Mouse (Mus musculus): Measurements from ENCODE around the gene Dab1. TPM values are rescaled to one million over a fixed set of nuclear protein-coding genes. Genes with fewer than 3 reads are reported as not detected.

Gene Dab1
- polyA plus RNA-seq, 1 experiment: 35.8 TPM

DNA sequence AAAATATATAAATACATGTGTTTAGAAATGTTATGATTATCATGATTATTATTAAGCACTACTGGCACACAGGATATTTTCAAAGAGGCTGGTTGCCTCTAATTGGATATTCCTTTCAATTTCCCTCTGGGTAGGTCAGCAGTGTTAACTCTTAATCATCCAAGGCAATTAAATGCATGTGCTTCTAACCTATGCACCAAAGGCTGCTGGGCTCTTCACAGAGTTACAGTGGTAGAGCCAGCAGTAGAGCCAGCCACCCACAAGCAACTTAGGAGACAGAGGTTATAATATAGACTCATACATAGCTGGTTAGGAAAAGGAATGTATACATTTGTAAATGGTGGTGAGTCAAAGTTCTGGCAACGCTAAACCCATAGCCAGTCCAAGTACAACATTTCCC, 408.1 kb downstream of the Dab1 start:
- Histone ChIP-seq H3K27ac (ENCODE audit: insufficient read depth, low read length) (no peak overlapping the region), H3K4me1 (ENCODE audit: control insufficient read depth, insufficient read depth, low read length) (no peaks in the 10 kb centered on the region), H3K4me3 (replicated peaks; ENCODE audit: insufficient read depth, low read depth, low read length) (no peak overlapping the region), H3K27me3 (ENCODE audit: control insufficient read depth, insufficient read depth, low read length) (no peaks in the 10 kb centered on the region)
- TF ChIP-seq POLR2A (IDR thresholded peaks at IDR 0.05; ENCODE audit: borderline replicate concordance, insufficient read depth, low read length): no peak
- no peak for TF ChIP-seq CTCF (IDR thresholded peaks at IDR 0.05; ENCODE audit: borderline replicate concordance, insufficient read depth, low read depth, low read length)
- 93% methylated on average over 1 of the region's 1 CpGs for WGBS
- DNase-seq: no peak

DNA sequence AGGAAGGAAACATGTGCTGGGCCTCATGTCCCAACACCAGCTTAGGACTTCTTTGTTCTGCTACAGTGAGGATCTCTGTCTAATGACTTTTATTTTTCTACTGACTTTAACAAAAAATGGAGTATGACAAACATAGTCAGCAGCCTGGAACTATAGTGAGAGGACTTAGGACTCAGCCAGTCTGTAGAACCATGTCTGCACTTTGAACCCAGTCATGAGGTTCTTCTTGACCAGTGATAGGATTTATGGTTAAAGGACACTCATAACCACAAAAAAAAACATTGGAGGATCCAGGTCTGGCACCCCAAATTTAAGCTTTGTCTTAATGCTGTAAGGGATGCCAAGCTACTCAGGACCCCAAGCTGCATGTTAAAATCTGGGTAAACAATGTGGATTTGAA, 416.9 kb downstream of the Dab1 start:
- Histone ChIP-seq H3K27ac (ENCODE audit: insufficient read depth, low read length) (no peak overlapping the region), H3K27me3 (ENCODE audit: control insufficient read depth, insufficient read depth, low read length) (no peaks in the 10 kb centered on the region), H3K4me3 (replicated peaks; ENCODE audit: insufficient read depth, low read depth, low read length) (no peak overlapping the region), H3K4me1 (ENCODE audit: control insufficient read depth, insufficient read depth, low read length) (no peaks in the 10 kb centered on the region)
- DNase-seq: no peak
- TF ChIP-seq POLR2A (IDR thresholded peaks at IDR 0.05; ENCODE audit: borderline replicate concordance, insufficient read depth, low read length) (no peak), CTCF (IDR thresholded peaks at IDR 0.05; ENCODE audit: borderline replicate concordance, insufficient read depth, low read depth, low read length) (no peak)

DNA sequence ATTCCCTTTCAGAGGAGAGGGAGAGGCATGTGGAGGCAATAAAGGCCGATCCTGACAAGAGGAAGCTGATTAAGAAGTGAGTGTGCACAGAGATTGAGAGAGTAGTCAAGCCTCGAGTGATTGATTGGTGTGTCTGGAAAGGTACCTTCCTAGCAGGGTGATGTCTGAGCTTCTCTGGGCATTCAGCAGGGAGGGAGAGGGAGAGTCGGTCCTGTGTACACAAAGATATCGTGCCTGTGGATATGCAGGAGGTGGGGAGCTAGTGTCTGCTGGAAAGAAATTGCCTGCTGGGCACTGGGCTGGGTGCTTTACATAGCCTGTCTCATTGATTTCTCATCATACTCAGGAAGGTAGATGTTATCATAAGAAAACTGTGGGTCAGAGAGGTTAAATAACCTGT, 420.4 kb downstream of the Dab1 start:
- H3K4me3 ChIP-seq (replicated peaks; ENCODE audit: insufficient read depth, low read depth, low read length): no peak overlapping the region
- no peaks in the 10 kb centered on the region for H3K27me3 ChIP-seq (ENCODE audit: control insufficient read depth, insufficient read depth, low read length)
- no peaks in the 10 kb centered on the region for H3K4me1 ChIP-seq (ENCODE audit: control insufficient read depth, insufficient read depth, low read length)
- no peak for DNase-seq
- H3K27ac ChIP-seq (ENCODE audit: insufficient read depth, low read length): no peak overlapping the region
- TF ChIP-seq POLR2A (IDR thresholded peaks at IDR 0.05; ENCODE audit: borderline replicate concordance, insufficient read depth, low read length): no peak
- TF ChIP-seq CTCF (IDR thresholded peaks at IDR 0.05; ENCODE audit: borderline replicate concordance, insufficient read depth, low read depth, low read length): no peak
- 82% methylated on average over 4 of the region's 4 CpGs for WGBS

DNA sequence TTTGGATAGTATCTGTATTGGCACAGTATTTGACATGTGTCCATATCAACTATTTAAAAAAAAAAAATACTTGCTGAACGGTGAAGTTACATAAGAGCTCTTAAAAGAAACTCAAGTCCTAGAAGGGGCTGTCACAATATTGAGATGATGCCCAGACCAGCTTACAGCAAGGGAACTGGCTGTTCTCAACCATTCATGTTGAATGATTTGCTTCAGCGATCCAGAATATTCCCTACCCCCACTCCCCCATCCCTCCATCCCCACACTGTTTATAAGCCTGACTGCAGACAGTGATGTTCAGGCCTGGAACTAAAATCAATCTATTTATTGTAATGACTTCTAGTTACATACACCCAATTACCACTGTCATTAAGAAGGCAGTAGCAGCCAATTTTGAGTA, 424.3 kb downstream of the Dab1 start:
- H3K4me3 ChIP-seq (replicated peaks; ENCODE audit: insufficient read depth, low read depth, low read length): no peak overlapping the region
- no peaks in the 10 kb centered on the region for H3K27me3 ChIP-seq (ENCODE audit: control insufficient read depth, insufficient read depth, low read length)
- DNase-seq: no peak
- no peak for TF ChIP-seq CTCF (IDR thresholded peaks at IDR 0.05; ENCODE audit: borderline replicate concordance, insufficient read depth, low read depth, low read length)
- TF ChIP-seq POLR2A (IDR thresholded peaks at IDR 0.05; ENCODE audit: borderline replicate concordance, insufficient read depth, low read length): no peak
- 39% methylated on average over 2 of the region's 2 CpGs for WGBS
- no peak overlapping the region for H3K27ac ChIP-seq (ENCODE audit: insufficient read depth, low read length)
- H3K4me1 ChIP-seq (ENCODE audit: control insufficient read depth, insufficient read depth, low read length): no peaks in the 10 kb centered on the region

DNA sequence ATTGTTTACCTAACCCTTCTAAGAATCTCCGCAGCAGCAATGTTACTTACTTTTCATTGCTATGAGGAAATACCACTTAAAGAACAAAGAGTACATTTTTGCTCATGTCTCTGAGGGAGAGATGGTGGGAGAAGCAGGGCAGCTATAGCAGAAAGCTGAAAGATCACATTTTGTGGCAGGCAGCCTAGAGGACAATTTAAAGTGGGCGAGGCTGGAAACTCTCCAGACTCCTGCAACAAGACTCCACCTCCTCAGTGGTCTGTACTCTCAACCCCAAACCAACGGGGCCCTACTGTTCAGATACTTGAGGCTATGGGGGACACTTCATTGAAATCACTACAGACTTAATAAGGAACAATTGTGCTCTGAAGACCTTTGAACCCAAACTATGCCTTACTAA, 425.5 kb downstream of the Dab1 start:
- no peak for DNase-seq
- Histone ChIP-seq H3K4me3 (replicated peaks; ENCODE audit: insufficient read depth, low read depth, low read length) (no peak overlapping the region), H3K27me3 (ENCODE audit: control insufficient read depth, insufficient read depth, low read length) (no peaks in the 10 kb centered on the region), H3K27ac (ENCODE audit: insufficient read depth, low read length) (no peak overlapping the region), H3K4me1 (ENCODE audit: control insufficient read depth, insufficient read depth, low read length) (no peaks in the 10 kb centered on the region)
- TF ChIP-seq CTCF (IDR thresholded peaks at IDR 0.05; ENCODE audit: borderline replicate concordance, insufficient read depth, low read depth, low read length) (no peak), POLR2A (IDR thresholded peaks at IDR 0.05; ENCODE audit: borderline replicate concordance, insufficient read depth, low read length) (no peak)
- 63% methylated on average over 3 of the region's 3 CpGs for WGBS

DNA sequence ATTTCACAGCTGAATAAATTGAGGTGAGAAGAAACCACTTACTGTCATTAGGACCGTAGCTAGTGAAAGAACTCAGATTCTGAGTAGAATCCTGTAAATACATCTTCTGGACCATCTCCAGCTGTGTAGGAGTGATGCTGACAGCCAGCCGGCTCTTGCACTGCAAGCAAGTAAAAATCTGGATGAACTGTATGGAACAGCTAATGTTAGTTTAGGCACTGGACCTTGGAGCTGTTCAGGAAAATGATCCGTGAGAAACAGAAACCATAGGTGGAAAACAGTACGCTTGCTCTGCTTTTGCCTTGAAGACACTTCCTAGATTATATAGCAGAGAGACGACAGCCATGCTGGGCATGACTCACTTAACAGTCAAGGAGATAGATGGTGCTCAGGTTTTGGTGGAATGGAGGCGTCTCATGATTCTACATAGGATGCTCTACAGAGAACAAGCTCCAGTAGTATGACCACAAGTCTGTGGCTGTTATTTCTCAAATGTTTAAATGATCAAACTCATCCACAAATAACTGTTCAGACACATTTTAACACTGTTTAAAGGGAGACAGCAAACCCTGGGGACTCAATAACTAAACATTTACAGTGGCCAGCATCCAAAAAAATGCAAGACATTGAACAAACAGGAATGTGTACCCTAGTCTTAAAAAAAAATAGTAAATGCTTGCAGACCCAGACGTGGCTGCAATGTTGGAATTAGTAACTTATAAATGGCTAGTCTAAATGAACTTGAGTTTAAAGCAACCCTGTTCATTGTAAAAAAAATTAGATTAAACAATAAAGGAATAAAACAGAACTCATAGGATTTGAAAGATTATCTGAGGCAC, 429.0 kb downstream of the Dab1 start:
- Histone ChIP-seq H3K27me3 (ENCODE audit: control insufficient read depth, insufficient read depth, low read length) (no peaks in the 10 kb centered on the region), H3K4me1 (ENCODE audit: control insufficient read depth, insufficient read depth, low read length) (no peaks in the 10 kb centered on the region), H3K4me3 (replicated peaks; ENCODE audit: insufficient read depth, low read depth, low read length) (no peak overlapping the region), H3K27ac (ENCODE audit: insufficient read depth, low read length) (no peak overlapping the region)
- WGBS: 75% methylated on average over 7 of the region's 7 CpGs
- DNase-seq: no peak
- TF ChIP-seq POLR2A (IDR thresholded peaks at IDR 0.05; ENCODE audit: borderline replicate concordance, insufficient read depth, low read length) (no peak), CTCF (IDR thresholded peaks at IDR 0.05; ENCODE audit: borderline replicate concordance, insufficient read depth, low read depth, low read length) (no peak)

DNA sequence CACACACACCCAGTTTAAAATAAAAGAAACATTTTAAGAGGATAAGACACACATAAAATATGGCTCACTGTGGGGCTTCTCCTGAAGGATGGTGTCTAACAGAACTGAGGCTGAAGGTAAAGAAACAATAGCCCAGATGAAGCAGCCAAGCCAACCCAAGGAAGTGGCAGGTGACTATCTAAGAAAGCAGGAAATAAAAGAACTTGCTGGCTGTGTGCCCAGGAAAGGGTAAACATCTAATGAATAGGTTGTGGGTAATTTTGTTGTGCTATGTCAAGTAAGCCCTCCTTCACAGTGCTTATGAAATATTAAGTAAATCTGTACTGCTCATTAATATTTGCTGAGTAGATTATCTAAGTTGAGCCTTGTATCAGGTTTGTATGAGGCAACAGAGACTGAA, 438.0 kb downstream of the Dab1 start:
- DNase-seq: no peak
- TF ChIP-seq POLR2A (IDR thresholded peaks at IDR 0.05; ENCODE audit: borderline replicate concordance, insufficient read depth, low read length): no peak
- no peak for TF ChIP-seq CTCF (IDR thresholded peaks at IDR 0.05; ENCODE audit: borderline replicate concordance, insufficient read depth, low read depth, low read length)
- H3K4me3 ChIP-seq (replicated peaks; ENCODE audit: insufficient read depth, low read depth, low read length): no peak overlapping the region
- H3K4me1 ChIP-seq (ENCODE audit: control insufficient read depth, insufficient read depth, low read length): no peaks in the 10 kb centered on the region; the same call in 1 of the 2 replicates
- H3K27ac ChIP-seq (ENCODE audit: insufficient read depth, low read length): no peak overlapping the region
- H3K27me3 ChIP-seq (ENCODE audit: control insufficient read depth, insufficient read depth, low read length): no peaks in the 10 kb centered on the region

DNA sequence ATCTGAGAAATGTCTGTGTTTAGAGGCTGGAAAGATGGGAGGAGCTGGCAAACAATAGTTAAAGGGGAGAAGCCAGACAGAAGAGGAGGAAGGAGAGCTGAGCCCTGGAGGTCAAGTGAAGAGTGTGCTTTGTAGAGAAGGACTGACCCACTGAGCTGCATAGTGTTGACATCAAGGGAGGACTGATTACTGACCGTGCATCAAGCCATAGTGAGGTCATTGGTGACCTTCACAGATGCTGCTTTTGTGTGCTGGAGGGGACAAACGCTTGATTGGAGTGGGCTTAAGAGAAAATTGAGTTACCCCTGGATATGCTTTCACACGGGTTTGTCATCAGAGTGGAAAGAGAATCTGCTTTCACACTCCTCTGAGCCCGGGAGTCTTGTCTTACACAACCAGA, 440.4 kb downstream of the Dab1 start:
- 70% methylated on average over 4 of the region's 4 CpGs for WGBS
- Histone ChIP-seq H3K4me1 (ENCODE audit: control insufficient read depth, insufficient read depth, low read length) (no peaks in the 10 kb centered on the region; the same call in 1 of the 2 replicates), H3K27me3 (ENCODE audit: control insufficient read depth, insufficient read depth, low read length) (no peaks in the 10 kb centered on the region), H3K27ac (ENCODE audit: insufficient read depth, low read length) (no peak overlapping the region), H3K4me3 (replicated peaks; ENCODE audit: insufficient read depth, low read depth, low read length) (no peak overlapping the region)
- TF ChIP-seq CTCF (IDR thresholded peaks at IDR 0.05; ENCODE audit: borderline replicate concordance, insufficient read depth, low read depth, low read length): no peak
- no peak for TF ChIP-seq POLR2A (IDR thresholded peaks at IDR 0.05; ENCODE audit: borderline replicate concordance, insufficient read depth, low read length)
- DNase-seq: no peak
